Mouse (Mus musculus) C2C12 (cell line): ENCODE results near the gene Ptgfrn.

ENCODE experiments used
- CTCF ChIP-seq: IDR thresholded peaks from one replicate; pipeline ENCODE4 v1.5.1; 2011; ENCODE audit not compliant: control insufficient read depth, insufficient read depth, insufficient read length
- MAX ChIP-seq: IDR thresholded peaks from one replicate; pipeline ENCODE4 v1.6.1; 2011; ENCODE audit warnings: mild to moderate bottlenecking, control low read depth
- MYOD1 ChIP-seq: IDR thresholded peaks from one replicate; pipeline ENCODE4 v1.6.1; 2011; ENCODE audit warnings: low read depth; ENCODE audit not compliant: control insufficient read depth, insufficient read length
- MYOG ChIP-seq: IDR thresholded peaks from one replicate; pipeline ENCODE4 v1.6.1; 2011; ENCODE audit not compliant: control insufficient read depth, insufficient read length; ENCODE audit errors: extremely low read depth
- USF1 ChIP-seq: IDR thresholded peaks from one replicate; pipeline ENCODE4 v1.6.1; 2011; ENCODE audit warnings: low read depth, mild to moderate bottlenecking, control low read depth, moderate library complexity

- TF ChIP-seq CTCF (no peak), MAX (no peak), MYOD1 (no peak), USF1 (no peak), MYOG (no peak)
Measured at GRCm38 (mm10) chr3:101092202-101092601, 17.9 kb downstream of the Ptgfrn start.
